Mouse (Mus musculus) left cerebral cortex, postnatal 14 days (tissue): ENCODE data around the gene Ccl9. TPM values are rescaled to one million over a fixed set of nuclear protein-coding genes. Genes with fewer than 3 reads are reported as not detected.
A peak's percentile ranks its signal among the peaks of the same experiment; 100 is the strongest.

Source experiments
- DNase-seq, 2 experiments: peaks; one replicate each; pipeline ENCODE4 v3.0.0; 2021 to 2022; ENCODE audit warnings: low spot score in 2 of 2, mixed read lengths in 1 of 2
- intact Hi-C: fragments of 180-260 bp; cut with DNase I; formaldehyde crosslinking; loops from one replicate; pipeline ENCODE4 v1.15.1; 2025
- long read RNA-seq, 2 experiments: library from polyadenylated mRNA; stranded (forward); transcript quantifications; one replicate each; pipeline ENCODE4 v2.0.0; 2021
- total RNA-seq, 2 experiments: library from RNA; stranded (reverse); gene quantifications; 2 replicates each; pipeline ENCODE4 v1.2.3; 2021

Gene Ccl9
- 1 to 10 TPM; 3.6 to 4.0 TPM for total RNA-seq
- long read RNA-seq, experiment 1, transcript Ccl9-201 (4 exons, 3,006 nt), result major isoform, 5 of 6 reads
- long read RNA-seq, experiment 1, partial matches to known transcripts, result 0 of 6 reads
- long read RNA-seq, experiment 1, other reads (novel, unspliced or antisense), result 1 of 6 reads
- long read RNA-seq, experiment 2, partial matches to known transcripts, result 0 of 1 reads
- long read RNA-seq, experiment 2, other reads (novel, unspliced or antisense), result 1 of 1 reads

- intact Hi-C loops, result no loop called here
- peak; percentile 10 to 17 for DNase-seq
These were observed at the start of gene Ccl9 for GRCm38 (mm10) chr11:83578186-83578760. Gene Ccl9, minus strand, starts transcription at chr11:83578636.

GRCm38 (mm10) chr11:83623586-83623985, 45.1 kb upstream of the Ccl9 start:
- intact Hi-C loops, result no loop called here
- DNase-seq, result no peak

DNA sequence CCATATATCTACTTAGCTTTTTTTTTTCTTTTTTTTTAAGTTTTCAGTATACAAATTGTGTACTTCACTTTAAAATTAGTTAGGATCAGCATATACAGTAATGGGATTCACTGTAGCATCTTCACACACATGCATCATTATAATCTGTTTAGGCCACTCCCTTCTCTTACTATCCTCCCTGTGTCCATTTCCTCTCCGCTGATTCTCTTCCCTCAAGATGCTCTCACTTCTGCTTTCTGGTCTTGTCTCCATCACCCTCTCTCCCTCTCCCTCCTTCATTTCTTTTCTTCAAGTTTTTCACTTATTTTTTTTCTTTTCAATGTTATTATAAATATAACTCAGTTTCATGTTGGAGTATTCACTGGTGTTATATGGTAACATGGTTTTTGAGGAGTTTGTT, 40.6 kb upstream of the Ccl9 start:
- intact Hi-C loops, result no loop called here
- no peak for DNase-seq

- DNase-seq, result no peak
- intact Hi-C loops, result no loop called here
These were observed 39.8 kb upstream of the Ccl9 start for GRCm38 (mm10) chr11:83618238-83618637.

DNA sequence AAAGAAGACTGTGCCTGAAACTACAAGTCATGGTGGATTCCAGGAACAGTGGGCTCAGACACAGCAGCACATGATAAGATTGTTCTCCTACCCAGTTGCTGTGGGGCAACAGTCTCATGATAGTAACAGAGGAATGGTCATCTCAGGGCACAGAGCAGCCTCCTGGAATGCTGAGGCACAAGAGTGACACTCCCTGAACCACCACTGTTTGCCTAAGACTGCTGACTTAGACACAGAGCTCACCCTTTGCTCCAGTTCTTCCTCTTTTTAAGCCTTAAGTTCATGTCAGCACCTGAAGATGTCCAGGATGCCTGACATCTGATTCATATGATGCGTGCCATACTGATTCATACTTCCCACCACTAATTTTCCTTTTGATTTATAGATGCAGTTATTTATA, 38.1 kb upstream of the Ccl9 start:
- no peak for DNase-seq
- intact Hi-C loops, result no loop called here

- intact Hi-C loops, result no loop called here
- no peak for DNase-seq
These were observed 32.5 kb upstream of the Ccl9 start for GRCm38 (mm10) chr11:83610900-83611299.

DNA sequence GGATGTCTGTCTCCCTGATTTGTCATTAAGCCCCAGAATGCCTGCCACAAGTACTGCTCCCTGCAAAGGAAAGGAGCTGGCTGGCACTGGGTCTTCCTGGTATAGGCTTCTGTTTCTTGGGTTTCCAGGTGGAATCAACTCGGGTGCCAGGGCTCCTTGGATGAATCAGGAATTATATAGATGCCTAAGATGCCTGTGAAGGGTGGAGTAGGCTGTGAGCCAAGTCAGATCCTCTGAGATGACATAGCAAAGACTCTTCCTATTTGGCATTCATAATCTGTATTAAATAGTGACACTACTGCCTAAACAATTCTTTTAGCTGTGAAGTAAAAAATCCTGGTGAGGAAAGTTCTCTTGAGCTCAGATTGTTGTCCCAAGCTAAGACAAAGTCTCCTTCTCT, 28.0 kb upstream of the Ccl9 start:
- DNase-seq, result no peak
- intact Hi-C loops, result no loop called here

DNA sequence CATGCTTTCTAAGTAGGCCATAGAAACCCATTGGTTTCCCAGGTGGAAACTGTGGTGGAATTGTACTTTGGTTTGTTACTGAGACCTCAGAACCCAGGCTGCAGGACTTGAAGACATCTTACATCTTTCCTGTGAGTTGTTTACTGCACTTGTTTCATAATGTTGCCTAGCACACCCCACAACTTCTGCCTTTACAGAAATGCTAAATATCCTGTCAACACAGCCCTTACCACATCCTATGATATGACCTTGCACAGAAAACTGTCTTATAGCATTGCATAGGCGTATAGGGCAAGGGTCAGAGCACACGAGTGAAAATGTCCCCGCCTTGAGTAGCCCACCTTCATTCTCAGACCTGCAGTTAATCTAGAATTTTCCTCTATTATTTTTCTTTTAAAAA, 27.1 kb upstream of the Ccl9 start:
- DNase-seq, result no peak
- intact Hi-C loops, result no loop called here

GRCm38 (mm10) chr11:83604698-83605097, 26.3 kb upstream of the Ccl9 start:
- no peak for DNase-seq
- intact Hi-C loops, result no loop called here

DNA sequence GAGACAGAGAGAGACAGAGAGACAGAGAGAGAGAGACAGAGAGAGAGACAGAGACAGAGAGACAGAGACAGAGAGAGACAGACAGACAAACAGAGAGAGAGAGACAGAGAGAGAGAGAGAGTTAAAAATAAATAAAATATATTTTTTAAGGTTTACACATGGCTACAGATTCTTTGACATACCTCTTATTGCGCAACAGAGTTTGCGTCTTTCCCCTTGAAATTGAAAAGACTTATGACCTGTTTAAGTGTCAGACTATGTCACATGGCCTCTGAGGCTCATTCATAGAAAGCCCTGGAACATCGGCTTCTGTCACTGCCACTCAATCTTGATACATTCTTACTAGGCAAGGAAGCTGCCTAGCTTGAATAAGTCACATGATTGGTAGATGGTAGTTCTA, 25.0 kb upstream of the Ccl9 start:
- DNase-seq, result no peak
- intact Hi-C loops, result no loop called here

- intact Hi-C loops, result no loop called here
- DNase-seq, result no peak
These were observed 22.1 kb upstream of the Ccl9 start for GRCm38 (mm10) chr11:83600576-83600975.

DNA sequence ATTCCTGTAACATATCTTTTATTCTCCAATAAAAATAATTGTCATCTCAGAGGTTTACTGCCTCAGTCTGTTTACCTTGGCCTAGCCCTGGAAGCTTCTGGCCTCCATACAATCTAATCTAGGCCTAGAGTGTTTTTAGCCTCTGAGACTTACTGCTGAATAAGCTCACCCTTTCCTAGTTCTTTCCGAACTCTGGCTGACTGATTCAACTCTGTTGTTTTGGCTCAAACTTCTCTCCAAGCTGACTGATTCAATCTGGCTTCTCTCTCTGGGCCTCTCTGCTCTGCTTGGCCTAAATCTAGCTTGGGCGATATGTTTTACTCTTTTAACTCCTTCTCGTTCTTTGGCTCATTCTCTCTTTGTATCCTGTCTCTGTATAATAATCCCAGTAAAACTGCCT, 20.6 kb upstream of the Ccl9 start:
- intact Hi-C loops, result no loop called here
- DNase-seq, result no peak

- DNase-seq, result no peak
- intact Hi-C loops, result no loop called here
These were observed 19.9 kb upstream of the Ccl9 start for GRCm38 (mm10) chr11:83598207-83598837.

DNA sequence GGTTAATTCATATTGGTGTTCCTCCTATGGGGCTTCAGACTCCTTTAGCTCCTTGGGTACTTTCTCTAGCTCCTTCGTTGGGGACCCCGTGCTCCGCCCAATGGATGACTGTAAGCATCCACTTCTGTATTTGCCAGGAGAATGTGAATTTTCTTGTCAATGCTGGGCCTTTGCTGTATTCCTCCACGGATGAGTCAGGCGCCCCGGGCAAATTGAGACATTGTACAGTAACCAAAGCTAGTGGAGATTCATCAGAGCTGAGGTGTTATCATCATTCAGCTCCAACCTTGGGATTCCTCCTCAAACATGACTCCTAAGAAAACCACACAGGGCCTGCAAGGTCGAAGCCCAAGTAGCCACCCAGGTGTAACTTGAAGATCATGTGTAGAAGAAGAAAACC, 19.4 kb upstream of the Ccl9 start:
- intact Hi-C loops, result no loop called here

GRCm38 (mm10) chr11:83595669-83596455, 17.4 kb upstream of the Ccl9 start:
- DNase-seq, result peak in 1 of 2 experiments; percentile 5
- intact Hi-C loops, result no loop called here

More for the DNA sequence above, 19.4 kb upstream of the Ccl9 start:
- no peak for DNase-seq

- DNase-seq, result no peak
- intact Hi-C loops, result no loop called here
These were observed 15.0 kb upstream of the Ccl9 start for GRCm38 (mm10) chr11:83593453-83593852.

GRCm38 (mm10) chr11:83592853-83593252, 14.4 kb upstream of the Ccl9 start, which contains the start of gene Ccl6:
Gene Ccl6, minus strand, starts transcription at chr11:83593087.
- no peak for DNase-seq
- intact Hi-C loops, result no loop called here

DNA sequence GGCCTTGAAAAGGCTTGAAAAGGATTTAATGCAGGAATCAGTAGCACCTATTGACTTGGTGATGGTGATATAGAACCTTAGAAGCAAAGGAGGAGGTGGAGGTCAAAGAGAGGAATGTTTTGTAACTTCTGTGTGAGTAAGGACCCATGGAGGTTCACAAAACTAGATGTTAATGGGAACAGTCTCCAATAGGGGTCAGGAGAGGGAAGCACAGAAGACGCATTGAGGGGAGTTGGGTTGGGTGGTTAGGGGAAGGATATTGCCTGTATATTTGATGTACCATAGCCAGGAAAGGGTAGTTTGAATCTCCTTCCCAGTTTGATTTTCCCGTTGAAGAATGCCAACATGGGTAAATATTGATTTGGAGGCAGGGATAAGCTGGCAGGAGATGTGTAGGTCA, 5.8 kb upstream of the Ccl9 start:
- DNase-seq, result no peak
- intact Hi-C loops, result no loop called here

GRCm38 (mm10) chr11:83583450-83583754, 5.0 kb upstream of the Ccl9 start:
- intact Hi-C loops, result no loop called here
- no peak for DNase-seq

- intact Hi-C loops, result no loop called here
- no peak for DNase-seq
These were observed 4.4 kb upstream of the Ccl9 start for GRCm38 (mm10) chr11:83582626-83583449.
